Mouse (Mus musculus): ENCODE data around the gene Uqcr11. TPM values are rescaled to one million over a fixed set of nuclear protein-coding genes. Genes with fewer than 3 reads are reported as not detected.

The Uqcr11 gene
- total RNA-seq, 2 experiments from 2014 or later, result 876 to 886 TPM

- DNase-seq, result peak; percentile 93
Measured at GRCm38 (mm10) chr10:80376160-80376559, 30.5 kb downstream of the Uqcr11 start.

GRCm38 (mm10) chr10:80374063-80374462 lies 32.6 kb downstream of the Uqcr11 start:
- peak; percentile 82 to 83 for DNase-seq

- no peak for DNase-seq
Measured at GRCm38 (mm10) chr10:80372706-80373105, 33.9 kb downstream of the Uqcr11 start.

- DNase-seq, result no peak
Measured at GRCm38 (mm10) chr10:80371983-80372382, 34.6 kb downstream of the Uqcr11 start.

GRCm38 (mm10) chr10:80371411-80371966 lies 35.1 kb downstream of the Uqcr11 start:
- DNase-seq, result peak in 1 of 2 experiments; percentile 47

- peak in 1 of 2 experiments; percentile 41 for DNase-seq
Measured at GRCm38 (mm10) chr10:80369995-80370747, 36.5 kb downstream of the Uqcr11 start.

GRCm38 (mm10) chr10:80368392-80368791 lies 38.2 kb downstream of the Uqcr11 start:
- no peak for DNase-seq

- no peak for DNase-seq
Measured at GRCm38 (mm10) chr10:80367954-80368353, 38.7 kb downstream of the Uqcr11 start.

GRCm38 (mm10) chr10:80365736-80366135 lies 40.9 kb downstream of the Uqcr11 start:
- DNase-seq, result no peak

GRCm38 (mm10) chr10:80363734-80364133 lies 42.9 kb downstream of the Uqcr11 start:
- DNase-seq, result no peak

GRCm38 (mm10) chr10:80357994-80358639 lies 48.5 kb downstream of the Uqcr11 start:
- DNase-seq, result peak; percentile 53 to 57

- no peak for DNase-seq
Measured at GRCm38 (mm10) chr10:80357336-80357735, 49.3 kb downstream of the Uqcr11 start.

- no peak for DNase-seq
Measured at GRCm38 (mm10) chr10:80356737-80357136, 49.9 kb downstream of the Uqcr11 start.

- no peak for DNase-seq
Measured at GRCm38 (mm10) chr10:80356001-80356682, 50.5 kb downstream of the Uqcr11 start, which contains the start of gene Plk5. Gene Plk5, plus strand, starts transcription at chr10:80356459.

GRCm38 (mm10) chr10:80355431-80355830 lies 51.2 kb downstream of the Uqcr11 start:
- DNase-seq, result no peak

Small RNA genes lying within 50 kb of the gene (microRNA-seq; reads per million reads assigned to microRNA genes)
- not detected for gene Gm22721

Other genes starting within 250 kb of the Uqcr11 start
- 100 to 1,000 TPM in 1 of 2 experiments, 10 to 100 TPM in 1; 35.0 to 104 TPM for gene Cirbp, start 240.8 kb downstream of the Uqcr11 start, total RNA-seq (2021)
- gene 1600002K03Rik, start 233.9 kb downstream of the Uqcr11 start, total RNA-seq (2021), result 10 to 100 TPM; 16.8 to 19.1 TPM
- 1 to 10 TPM; 2.4 to 3.2 TPM for gene Efna2, start 227.3 kb downstream of the Uqcr11 start, total RNA-seq (2021)
- gene Mum1, start 180.4 kb downstream of the Uqcr11 start, total RNA-seq (2021), result 10 to 100 TPM; 20.4 to 21.2 TPM
- gene Ndufs7, start 157.7 kb downstream of the Uqcr11 start, total RNA-seq (2021), result 100 to 1,000 TPM; 266 to 279 TPM
- 100 to 1,000 TPM; 195 to 311 TPM for gene Gamt, start 145.8 kb downstream of the Uqcr11 start, total RNA-seq (2021)
- 10 to 100 TPM; 82.1 to 90.4 TPM for gene Dazap1, start 145.3 kb downstream of the Uqcr11 start, total RNA-seq (2021)
- 1,000 to 10,000 TPM; 1,173 to 1,236 TPM for gene Rps15, start 114.4 kb downstream of the Uqcr11 start, total RNA-seq (2021)
- 1 to 10 TPM in 1 of 2 experiments, under 1 TPM in 1; 0.70 to 1.5 TPM for gene Apc2, start 110.9 kb downstream of the Uqcr11 start, total RNA-seq (2021)
- gene 2310011J03Rik, start 86.3 kb downstream of the Uqcr11 start, total RNA-seq (2021), result 10 to 100 TPM; 24.6 to 32.0 TPM
- gene Pcsk4, start 77.3 kb downstream of the Uqcr11 start, total RNA-seq (2021), result 1 to 10 TPM; 2.2 to 3.3 TPM
- gene Reep6, start 76.9 kb downstream of the Uqcr11 start, total RNA-seq (2021), result 10 to 100 TPM; 11.0 to 13.7 TPM
- 1 to 10 TPM; 7.3 to 7.7 TPM for gene Adamtsl5, start 58.4 kb downstream of the Uqcr11 start, total RNA-seq (2021)
- gene Plk5, start 50.4 kb downstream of the Uqcr11 start, total RNA-seq (2021), result under 1 TPM in 1 of 2 experiments, not detected in 1; 0.26 TPM
- gene Mex3d, start 19.2 kb downstream of the Uqcr11 start, total RNA-seq (2021), result 10 to 100 TPM; 22.4 to 29.9 TPM
- gene Mbd3, start 7.3 kb downstream of the Uqcr11 start, total RNA-seq (2021), result 100 to 1,000 TPM; 140 to 148 TPM
- 10 to 100 TPM; 48.2 to 64.3 TPM for gene Tcf3, start 26.8 kb upstream of the Uqcr11 start, total RNA-seq (2021)
- gene Onecut3, start 88.0 kb upstream of the Uqcr11 start, total RNA-seq (2021), result not detected
- gene Atp8b3, start 132.3 kb upstream of the Uqcr11 start, total RNA-seq (2021), result 1 to 10 TPM in 1 of 2 experiments, under 1 TPM in 1; 0.43 to 1.1 TPM
- 10 to 100 TPM; 28.3 to 42.9 TPM for gene Rexo1, start 154.7 kb upstream of the Uqcr11 start, total RNA-seq (2021)
- 10 to 100 TPM; 13.6 to 14.1 TPM for gene Klf16, start 170.5 kb upstream of the Uqcr11 start, total RNA-seq (2021)
- 100 to 1,000 TPM; 103 to 107 TPM for gene Abhd17a, start 183.5 kb upstream of the Uqcr11 start, total RNA-seq (2021)
- 10 to 100 TPM; 64.3 to 64.6 TPM for gene Scamp4, start 196.0 kb upstream of the Uqcr11 start, total RNA-seq (2021)
- gene Adat3, start 196.1 kb upstream of the Uqcr11 start, total RNA-seq (2021), result 1 to 10 TPM; 2.7 to 6.1 TPM
- gene Gm49322, start 199.2 kb upstream of the Uqcr11 start, total RNA-seq (2021), result 1 to 10 TPM; 1.6 to 2.6 TPM
- 100 to 1,000 TPM; 129 to 135 TPM for gene Csnk1g2, start 216.0 kb upstream of the Uqcr11 start, total RNA-seq (2021)

All from adrenal gland, postnatal 36 days (tissue).